Mouse (Mus musculus): ENCODE measurements at regions not wholly inside any gene's neighbourhood (a gene's known extent, or its start where the extent isn't known, plus 50 kb on each side); places are given as distances from the start of the nearest gene placed in this dataset.

- Histone ChIP-seq H3K4me2 (ENCODE audit: low read depth) (no peak overlapping the region), H3ac (ENCODE audit: control insufficient read depth, insufficient read length) (no peak overlapping the region), H3K4me3 (no peak overlapping the region), H3K27me3 (ENCODE audit: control insufficient read depth, insufficient read depth, insufficient read length) (no peaks in the 10 kb centered on the region), H3K36me3 (ENCODE audit: control insufficient read depth, insufficient read depth) (no peaks in the 10 kb centered on the region), H3K79me2 (ENCODE audit: control insufficient read depth, insufficient read depth) (no peaks in the 10 kb centered on the region)
- TF ChIP-seq MYOG (IDR thresholded peaks at IDR 0.05; ENCODE audit: control insufficient read depth in 1 of 3, insufficient read depth in 1 of 3, insufficient read length in 2 of 3, low read depth in 2 of 3) (no peak), MYOD1 (IDR thresholded peaks at IDR 0.05; ENCODE audit: control insufficient read depth in 1 of 3, insufficient read length in 2 of 3, low read depth in 2 of 3) (no peak), TCF3 (IDR thresholded peaks at IDR 0.05; ENCODE audit: insufficient read length, low read depth) (no peak), E2F4 (IDR thresholded peaks at IDR 0.05; ENCODE audit: insufficient read depth) (no peak), POLR2A (IDR thresholded peaks at IDR 0.05; ENCODE audit: insufficient read length, low read depth) (no peak), CEBPB (IDR thresholded peaks at IDR 0.05; ENCODE audit: insufficient read depth, poor library complexity, severe bottlenecking) (no peak), REST (IDR thresholded peaks at IDR 0.05; ENCODE audit: insufficient read depth, insufficient read length) (no peak), TCF12 (IDR thresholded peaks at IDR 0.05; ENCODE audit: insufficient read depth, poor library complexity, severe bottlenecking) (no peak), SRF (IDR thresholded peaks at IDR 0.05; ENCODE audit: control insufficient read depth, insufficient read length, low read depth) (no peak), POLR2AphosphoS2 (IDR thresholded peaks at IDR 0.05; ENCODE audit: insufficient read length, low read depth) (no peak), MAX (IDR thresholded peaks at IDR 0.05; ENCODE audit: low read depth) (no peak), USF1 (IDR thresholded peaks at IDR 0.05; ENCODE audit: low read depth) (no peak)
These were observed 477.3 kb downstream of the Tmtc2 start for GRCm38 (mm10) chr10:105097045-105097331.

- no peaks in the 10 kb centered on the region for H3K36me3 ChIP-seq (ENCODE audit: control insufficient read depth, insufficient read depth)
- H3K4me2 ChIP-seq (ENCODE audit: low read depth) = no peak overlapping the region
- H3K79me2 ChIP-seq (ENCODE audit: control insufficient read depth, insufficient read depth) = no peaks in the 10 kb centered on the region
- no peak overlapping the region for H3ac ChIP-seq (ENCODE audit: control insufficient read depth, insufficient read length)
- H3K4me3 ChIP-seq = no peak overlapping the region
- H3K27me3 ChIP-seq (ENCODE audit: control insufficient read depth, insufficient read depth, insufficient read length) = no peaks in the 10 kb centered on the region
- TF ChIP-seq REST (IDR thresholded peaks at IDR 0.05; ENCODE audit: insufficient read depth, insufficient read length) = no peak
- no peak for TF ChIP-seq TCF12 (IDR thresholded peaks at IDR 0.05; ENCODE audit: insufficient read depth, poor library complexity, severe bottlenecking)
These were observed 477.8 kb downstream of the Tmtc2 start for GRCm38 (mm10) chr10:105096323-105097044.

GRCm38 (mm10) chr10:105095800-105096199 is 478.5 kb downstream of the Tmtc2 start:
- H3K4me3 ChIP-seq = no peak overlapping the region
- H3K27me3 ChIP-seq (ENCODE audit: control insufficient read depth, insufficient read depth, insufficient read length) = no peaks in the 10 kb centered on the region
- H3K79me2 ChIP-seq (ENCODE audit: control insufficient read depth, insufficient read depth) = no peaks in the 10 kb centered on the region
- TF ChIP-seq POLR2A (IDR thresholded peaks at IDR 0.05; ENCODE audit: insufficient read length, low read depth) (no peak), SRF (IDR thresholded peaks at IDR 0.05; ENCODE audit: control insufficient read depth, insufficient read length, low read depth) (no peak), REST (IDR thresholded peaks at IDR 0.05; ENCODE audit: insufficient read depth, insufficient read length) (no peak), MAX (IDR thresholded peaks at IDR 0.05; ENCODE audit: low read depth) (no peak), TCF3 (IDR thresholded peaks at IDR 0.05; ENCODE audit: insufficient read length, low read depth) (no peak), POLR2AphosphoS2 (IDR thresholded peaks at IDR 0.05; ENCODE audit: insufficient read length, low read depth) (no peak), TCF12 (IDR thresholded peaks at IDR 0.05; ENCODE audit: insufficient read depth, poor library complexity, severe bottlenecking) (no peak), CEBPB (IDR thresholded peaks at IDR 0.05; ENCODE audit: insufficient read depth, poor library complexity, severe bottlenecking) (no peak), MYOG (IDR thresholded peaks at IDR 0.05; ENCODE audit: control insufficient read depth in 1 of 3, insufficient read depth in 1 of 3, insufficient read length in 2 of 3, low read depth in 2 of 3) (no peak), USF1 (IDR thresholded peaks at IDR 0.05; ENCODE audit: low read depth) (no peak), E2F4 (IDR thresholded peaks at IDR 0.05; ENCODE audit: insufficient read depth) (no peak)
- no peak overlapping the region for H3ac ChIP-seq (ENCODE audit: control insufficient read depth, insufficient read length)
- H3K36me3 ChIP-seq (ENCODE audit: control insufficient read depth, insufficient read depth) = no peaks in the 10 kb centered on the region
- no peak overlapping the region for H3K4me2 ChIP-seq (ENCODE audit: low read depth)

- no peak for TF ChIP-seq USF1 (IDR thresholded peaks at IDR 0.05; ENCODE audit: low read depth)
- TF ChIP-seq SRF (IDR thresholded peaks at IDR 0.05; ENCODE audit: control insufficient read depth, insufficient read length, low read depth) = no peak
- TF ChIP-seq REST (IDR thresholded peaks at IDR 0.05; ENCODE audit: insufficient read depth, insufficient read length) = no peak
- TF ChIP-seq POLR2AphosphoS2 (IDR thresholded peaks at IDR 0.05; ENCODE audit: insufficient read length, low read depth) = no peak
- no peak for TF ChIP-seq MAX (IDR thresholded peaks at IDR 0.05; ENCODE audit: low read depth)
- no peak for TF ChIP-seq POLR2A (IDR thresholded peaks at IDR 0.05; ENCODE audit: insufficient read length, low read depth)
- TF ChIP-seq CEBPB (IDR thresholded peaks at IDR 0.05; ENCODE audit: insufficient read depth, poor library complexity, severe bottlenecking) = no peak
- TF ChIP-seq E2F4 (IDR thresholded peaks at IDR 0.05; ENCODE audit: insufficient read depth) = no peak
- no peak for TF ChIP-seq MYOD1 (IDR thresholded peaks at IDR 0.05; ENCODE audit: control insufficient read depth in 1 of 3, insufficient read length in 2 of 3, low read depth in 2 of 3)
- no peak for TF ChIP-seq TCF12 (IDR thresholded peaks at IDR 0.05; ENCODE audit: insufficient read depth, poor library complexity, severe bottlenecking)
- TF ChIP-seq MYOG (IDR thresholded peaks at IDR 0.05; ENCODE audit: control insufficient read depth in 1 of 3, insufficient read depth in 1 of 3, insufficient read length in 2 of 3, low read depth in 2 of 3) = no peak
- no peak for TF ChIP-seq TCF3 (IDR thresholded peaks at IDR 0.05; ENCODE audit: insufficient read length, low read depth)
- H3K4me2 ChIP-seq (ENCODE audit: low read depth) = no peak overlapping the region
- H3ac ChIP-seq (ENCODE audit: control insufficient read depth, insufficient read length) = no peak overlapping the region
- no peak overlapping the region for H3K4me3 ChIP-seq
- H3K36me3 ChIP-seq (ENCODE audit: control insufficient read depth, insufficient read depth) = no peaks in the 10 kb centered on the region
- H3K27me3 ChIP-seq (ENCODE audit: control insufficient read depth, insufficient read depth, insufficient read length) = no peaks in the 10 kb centered on the region
- H3K79me2 ChIP-seq (ENCODE audit: control insufficient read depth, insufficient read depth) = no peaks in the 10 kb centered on the region
These were observed 497.4 kb downstream of the Tmtc2 start for GRCm38 (mm10) chr10:105076892-105077291.
